Mouse (Mus musculus) left cerebral cortex, postnatal 4 days (tissue): ENCODE results near the gene Smagp. TPM values are rescaled to one million over a fixed set of nuclear protein-coding genes. Genes with fewer than 3 reads are reported as not detected.

Source experiments
- DNase-seq: peaks from one replicate; pipeline ENCODE4 v3.0.0-alpha.2; 2022
- intact Hi-C: fragments of 180-260 bp; cut with DNase I; formaldehyde crosslinking; loops from one replicate; pipeline ENCODE4 v1.15.1; 2025
- total RNA-seq, 2 experiments: library from RNA; stranded (reverse); gene quantifications; 2 replicates each; pipeline ENCODE4 v1.2.3; 2021

Gene Smagp
- total RNA-seq: 1 to 10 TPM; 2.4 to 3.2 TPM

DNA sequence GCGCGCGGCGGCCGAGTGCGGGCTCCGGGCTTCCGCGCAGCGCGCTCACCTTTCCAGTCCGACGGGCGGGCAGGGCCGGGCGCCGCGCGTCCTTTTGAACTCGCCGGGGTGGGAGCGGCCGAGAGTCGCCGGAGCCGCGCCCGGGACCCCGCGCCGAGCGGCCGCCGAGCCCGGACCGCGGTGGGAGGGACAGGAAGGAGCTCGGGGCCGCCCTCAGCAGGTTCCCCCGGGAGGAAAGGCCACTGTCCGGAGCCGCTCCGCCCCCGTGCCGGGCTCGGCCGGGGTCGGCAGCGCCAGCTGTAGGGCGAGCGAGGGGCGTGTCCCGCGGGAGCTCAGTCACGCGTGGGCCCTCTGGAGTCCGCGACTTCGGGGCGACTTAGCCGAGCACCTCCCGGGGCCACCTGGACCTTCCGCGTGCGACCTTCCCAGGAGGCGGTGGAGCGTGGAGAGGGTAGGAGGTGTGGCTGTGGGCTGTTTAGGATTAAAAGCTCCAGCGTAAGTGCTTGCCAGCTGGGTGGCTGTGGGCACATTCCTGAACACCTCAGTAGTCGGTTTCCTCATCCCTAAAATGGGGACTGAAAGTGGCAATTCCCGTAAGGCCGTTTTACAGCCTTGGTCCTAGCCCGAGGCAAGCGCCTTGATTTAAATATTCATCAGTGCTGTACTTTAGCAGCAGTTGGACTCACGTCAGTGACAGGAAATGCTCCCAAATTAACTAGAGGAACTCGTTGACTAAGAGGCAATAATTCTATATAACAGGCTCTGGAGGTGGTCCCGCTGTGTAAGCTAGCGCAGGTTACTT is at the start of gene Smagp:
TSS of gene Smagp (minus strand) at position 241 of the 802 bp plus-strand sequence.
- intact Hi-C loops: no loop called here
- no peak for DNase-seq

- no peak for DNase-seq
Observed at GRCm38 (mm10) chr15:100686434-100686833, 49.7 kb upstream of the Smagp start.

DNA sequence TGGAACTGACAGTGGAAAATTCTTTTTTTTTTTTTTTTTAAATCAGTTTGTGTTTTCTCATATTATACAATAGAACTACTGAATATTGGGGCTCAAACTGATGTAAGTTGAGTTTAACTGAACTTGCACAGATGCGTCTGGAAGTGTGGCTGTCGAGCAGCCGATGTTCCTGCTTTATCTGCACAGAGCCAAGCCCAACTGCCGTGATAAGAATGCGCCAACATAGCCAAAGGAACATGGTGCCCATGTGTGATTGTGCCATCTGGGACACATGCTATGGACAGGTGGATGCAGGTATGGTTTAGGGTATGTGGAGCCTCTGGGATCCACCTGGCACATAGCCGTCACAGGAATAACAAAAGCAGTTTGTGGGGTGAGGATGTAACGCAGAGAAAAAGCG is 49.1 kb upstream of the Smagp start:
- no peak for DNase-seq
- intact Hi-C loops: no loop called here

More at GRCm38 (mm10) chr15:100686434-100686833, 49.7 kb upstream of the Smagp start:
- intact Hi-C loops: no loop called here

DNA sequence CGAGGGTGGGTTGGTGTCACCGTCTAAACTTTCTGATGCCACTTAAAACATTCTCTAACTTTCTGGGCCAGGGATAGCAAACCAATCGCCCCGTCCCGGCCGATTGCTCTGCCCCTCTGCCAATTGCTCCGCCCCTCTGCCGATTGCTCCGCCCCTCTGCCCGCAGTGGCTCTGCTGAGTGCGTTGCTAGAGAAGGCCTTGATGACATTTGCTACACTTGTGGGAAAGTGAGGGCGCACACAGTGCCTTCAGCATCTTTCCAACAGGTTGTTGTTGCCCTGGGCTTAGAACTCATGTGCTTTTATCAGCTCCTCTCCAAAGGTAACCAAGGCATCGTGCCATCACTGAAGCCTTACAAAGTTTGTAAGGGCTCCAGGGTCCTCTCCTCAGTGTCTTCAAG is 48.5 kb upstream of the Smagp start:
- intact Hi-C loops: no loop called here
- no peak for DNase-seq

- no peak for DNase-seq
- intact Hi-C loops: no loop called here
Observed at GRCm38 (mm10) chr15:100684450-100684849, 47.7 kb upstream of the Smagp start.

- intact Hi-C loops: no loop called here
Observed at GRCm38 (mm10) chr15:100683041-100683440, 46.3 kb upstream of the Smagp start.

GRCm38 (mm10) chr15:100681770-100682169 is 45.0 kb upstream of the Smagp start:
- no peak for DNase-seq
- intact Hi-C loops: no loop called here

More at GRCm38 (mm10) chr15:100683041-100683440, 46.3 kb upstream of the Smagp start:
- DNase-seq: peak; percentile 70

- DNase-seq: no peak
- intact Hi-C loops: no loop called here
Observed at GRCm38 (mm10) chr15:100680381-100680780, 43.6 kb upstream of the Smagp start.

GRCm38 (mm10) chr15:100679005-100679404 is 42.3 kb upstream of the Smagp start:
- intact Hi-C loops: no loop called here
- no peak for DNase-seq

DNA sequence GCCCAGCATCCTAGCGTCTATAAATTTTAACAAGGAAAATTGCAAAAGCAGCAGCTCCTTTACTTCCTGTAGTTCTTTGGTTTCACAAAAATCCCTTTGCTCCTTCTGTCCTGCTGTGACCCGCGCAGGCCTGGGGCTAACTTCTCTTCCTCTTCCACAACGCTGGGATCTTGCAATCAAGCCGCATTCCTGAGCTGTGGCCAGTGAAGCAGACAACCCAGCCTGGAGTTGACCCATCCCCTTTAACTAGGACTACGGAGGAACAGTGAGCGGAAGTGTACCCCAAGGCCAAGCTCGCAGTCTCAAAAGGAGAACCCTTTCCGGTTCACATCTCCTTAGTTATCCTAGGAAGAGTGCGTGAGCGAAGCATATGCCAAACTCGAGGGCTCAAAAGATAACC is 41.8 kb upstream of the Smagp start:
- DNase-seq: no peak
- intact Hi-C loops: no loop called here

- no peak for DNase-seq
- intact Hi-C loops: no loop called here
Observed at GRCm38 (mm10) chr15:100677675-100678074, 40.9 kb upstream of the Smagp start.

- intact Hi-C loops: no loop called here
- DNase-seq: no peak
Observed at GRCm38 (mm10) chr15:100676521-100676920, 39.8 kb upstream of the Smagp start.

DNA sequence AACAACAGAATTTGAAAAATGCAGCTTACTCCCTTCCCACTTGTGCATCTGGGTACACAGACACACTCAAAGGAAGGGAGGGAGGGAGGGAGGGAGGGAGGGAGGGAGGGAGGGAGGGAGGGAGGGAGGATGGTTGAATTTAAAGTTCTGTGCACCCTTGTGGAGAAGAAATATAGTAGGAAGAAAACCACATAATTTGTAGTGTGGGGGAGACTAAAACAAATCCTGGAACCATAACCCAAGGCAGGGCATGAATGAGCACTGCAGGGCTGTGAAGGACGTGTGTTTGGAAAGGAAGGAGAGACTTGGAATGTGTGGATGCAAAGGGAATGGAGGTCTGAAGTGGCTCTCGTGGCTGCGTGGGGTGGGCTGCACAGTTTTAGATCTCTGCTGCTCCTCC is 38.7 kb upstream of the Smagp start:
- intact Hi-C loops: no loop called here
- DNase-seq: no peak

- intact Hi-C loops: no loop called here
- no peak for DNase-seq
Observed at GRCm38 (mm10) chr15:100674566-100674965, 37.8 kb upstream of the Smagp start.

DNA sequence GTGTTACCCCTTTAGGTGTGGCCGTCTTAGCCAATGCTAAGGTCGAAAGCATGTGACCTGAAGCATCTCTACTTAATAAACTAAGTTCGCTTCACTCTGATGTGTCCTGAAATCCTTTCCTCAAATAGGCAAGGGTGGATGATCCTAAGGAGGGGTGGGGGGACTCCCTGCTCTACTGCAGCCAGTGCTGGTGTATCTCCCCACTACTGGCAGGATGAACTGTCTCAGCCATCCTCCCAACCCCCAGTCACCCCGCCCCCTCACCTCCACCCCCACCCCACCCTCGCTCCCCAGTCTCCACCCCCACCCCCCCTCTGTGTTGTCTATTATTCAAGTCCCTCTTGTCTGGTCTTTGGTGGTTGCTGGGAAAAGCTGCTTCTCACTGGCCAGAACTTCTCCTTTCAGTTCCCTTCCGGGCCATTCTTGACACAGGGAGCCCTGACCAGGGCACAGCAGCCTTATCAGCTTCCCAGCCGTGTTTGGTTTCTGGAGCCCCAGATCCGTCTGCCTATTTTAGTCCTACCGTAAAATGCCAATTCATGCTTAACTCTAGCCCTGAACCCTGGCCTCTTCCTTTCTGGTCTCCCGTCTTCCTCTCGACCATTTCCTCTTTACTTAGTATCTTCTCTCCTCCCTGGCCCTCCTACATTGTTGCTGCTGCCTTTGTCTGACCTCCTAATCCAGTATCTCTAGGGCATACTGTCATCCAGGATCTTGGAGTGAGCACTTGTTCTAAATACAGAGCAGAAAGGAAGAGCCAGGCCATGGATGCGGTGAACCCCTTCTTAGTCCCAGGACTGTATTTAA is 37.0 kb upstream of the Smagp start:
- no peak for DNase-seq
- intact Hi-C loops: no loop called here

GRCm38 (mm10) chr15:100670833-100671232 is 34.1 kb upstream of the Smagp start:
- intact Hi-C loops: no loop called here
- DNase-seq: no peak

- DNase-seq: no peak
- intact Hi-C loops: no loop called here
Observed at GRCm38 (mm10) chr15:100670004-100670403, 33.3 kb upstream of the Smagp start.

GRCm38 (mm10) chr15:100669337-100669736 is 32.6 kb upstream of the Smagp start, which contains the start of gene Bin2:
TSS of gene Bin2 (minus strand) at chr15:100669553.
- intact Hi-C loops: no loop called here
- DNase-seq: no peak

DNA sequence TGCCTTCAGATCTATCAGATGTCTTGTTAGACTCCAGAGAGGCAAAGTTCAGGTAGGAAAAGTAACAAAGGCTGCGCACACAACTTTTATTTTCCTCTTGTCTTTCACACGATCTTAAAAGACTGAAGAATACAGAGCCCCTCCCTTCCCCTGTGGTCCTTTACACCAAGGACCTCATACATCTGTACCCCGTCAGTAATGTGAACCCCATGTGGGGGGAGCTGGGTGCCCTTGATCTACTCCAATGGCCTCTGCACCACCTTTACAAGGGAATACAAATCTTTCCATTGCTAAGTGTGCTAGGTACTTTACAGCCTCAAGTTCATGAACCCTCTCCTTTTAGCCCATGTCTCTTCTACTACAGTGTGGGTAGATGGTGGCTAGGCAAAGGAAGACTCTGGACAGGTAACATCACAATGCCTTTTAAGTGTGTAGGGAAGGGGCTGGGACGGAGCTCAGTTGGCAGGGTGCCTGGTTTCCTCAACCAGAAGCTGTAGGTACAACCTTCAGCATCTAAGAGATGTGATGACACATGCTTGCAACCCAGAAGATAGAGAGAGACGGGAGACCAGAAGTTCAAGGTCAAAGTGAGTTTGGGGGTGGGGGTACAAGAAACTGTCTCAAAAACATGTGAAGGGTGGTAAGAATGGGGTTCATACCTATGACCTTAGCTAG is 31.3 kb upstream of the Smagp start:
- no peak for DNase-seq
- intact Hi-C loops: no loop called here

DNA sequence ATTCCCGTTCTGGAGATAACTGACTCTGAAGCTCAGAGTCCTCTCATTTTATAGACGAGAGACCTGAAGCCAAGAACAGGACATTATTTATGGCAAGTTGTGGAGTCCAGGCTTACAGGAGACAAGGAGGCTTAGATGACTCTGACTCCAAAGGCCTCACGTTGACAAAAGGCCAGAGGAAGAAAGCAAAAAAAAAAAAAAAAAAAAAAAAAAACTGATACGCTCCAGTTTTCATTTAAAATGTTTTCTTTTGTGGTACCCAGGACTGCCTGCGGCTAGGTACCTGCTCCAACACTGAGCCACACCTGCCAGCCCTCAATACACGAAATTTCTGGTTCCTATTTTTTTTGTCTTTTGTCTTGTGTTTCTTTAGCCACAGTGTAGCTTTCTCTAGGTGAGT is 30.7 kb upstream of the Smagp start:
- DNase-seq: no peak
- intact Hi-C loops: no loop called here

- intact Hi-C loops: no loop called here
- DNase-seq: no peak
Observed at GRCm38 (mm10) chr15:100666851-100667250, 30.1 kb upstream of the Smagp start.
